Mouse (Mus musculus) kidney, postnatal 10 days (tissue): ENCODE measurements at regions not wholly inside any gene's neighbourhood (a gene's known extent, or its start where the extent isn't known, plus 50 kb on each side); places are given as distances from the start of the nearest gene placed in this dataset.
A peak's percentile ranks its signal among the peaks of the same experiment; 100 is the strongest.

Experiments used
- DNase-seq: peaks from one replicate; pipeline ENCODE4 v3.0.0; 2021; ENCODE audit warnings: mixed read lengths

- no peak for DNase-seq
These were observed 215.3 kb upstream of the Zmiz1 start for GRCm38 (mm10) chr14:25243698-25244097.

DNA sequence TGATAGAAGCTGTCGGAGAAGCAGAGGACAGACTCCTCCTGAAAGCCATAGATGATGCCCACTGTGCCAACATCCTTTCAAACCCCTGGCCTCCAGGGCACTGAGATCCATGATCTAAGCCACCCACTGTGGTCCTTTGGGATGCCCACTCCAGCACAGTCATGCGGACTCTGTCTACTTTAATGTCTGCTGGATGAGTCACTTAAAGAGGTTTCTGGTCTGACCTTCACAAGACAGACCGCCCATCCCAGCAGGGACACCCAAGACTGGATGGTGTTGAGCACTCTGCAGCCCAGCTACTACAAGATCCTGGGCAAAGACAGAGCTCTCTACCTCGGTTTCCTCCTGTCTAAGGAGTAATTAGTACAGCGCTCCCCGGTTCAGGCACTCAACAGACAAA is 214.1 kb upstream of the Zmiz1 start:
- DNase-seq: no peak

GRCm38 (mm10) chr14:25245691-25246090 is 213.3 kb upstream of the Zmiz1 start:
- DNase-seq: peak; percentile 34

DNA sequence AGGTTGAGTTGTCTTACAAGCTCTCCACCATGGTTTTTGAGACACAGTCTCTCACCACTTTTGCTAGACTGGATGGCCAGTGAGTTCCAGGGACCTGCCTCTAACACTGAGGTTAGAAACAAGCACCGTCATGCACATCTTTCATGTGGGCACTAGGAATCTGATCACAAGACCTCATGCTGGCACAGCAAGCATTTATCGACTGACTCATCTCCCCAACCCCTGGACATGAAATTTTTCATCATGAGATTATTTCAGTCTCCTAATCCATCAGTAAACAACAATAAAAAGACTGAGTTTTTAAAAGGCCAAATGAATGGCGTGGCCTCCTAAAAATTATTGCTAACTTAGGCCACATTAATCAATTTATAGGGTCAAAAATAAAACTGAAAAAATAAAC is 210.0 kb upstream of the Zmiz1 start:
- no peak for DNase-seq

- no peak for DNase-seq
These were observed 205.8 kb upstream of the Zmiz1 start for GRCm38 (mm10) chr14:25253016-25253850.

- DNase-seq: no peak
These were observed 195.9 kb upstream of the Zmiz1 start for GRCm38 (mm10) chr14:25263121-25263520.

DNA sequence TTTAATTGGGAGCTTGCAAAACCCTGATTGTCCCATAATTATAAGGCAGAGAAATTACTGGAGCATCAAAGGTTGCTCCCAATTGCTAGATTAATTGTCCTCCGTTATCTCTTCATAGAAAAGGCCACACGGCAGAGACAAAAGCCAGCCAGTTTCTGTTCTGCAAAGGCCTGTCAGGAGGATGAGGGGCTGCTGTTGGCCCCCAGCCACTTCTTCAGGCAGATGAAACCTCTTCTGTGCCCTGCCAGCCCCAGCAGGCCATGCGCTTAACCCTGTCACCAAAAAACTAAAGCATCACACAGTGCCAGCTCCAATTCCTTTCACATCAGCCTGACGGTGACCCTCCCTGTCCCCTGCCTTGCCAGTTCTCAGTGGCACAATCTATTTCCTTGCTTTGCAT is 192.1 kb upstream of the Zmiz1 start:
- no peak for DNase-seq

GRCm38 (mm10) chr14:25268090-25268631 is 190.8 kb upstream of the Zmiz1 start:
- DNase-seq: peak; percentile 30

- DNase-seq: no peak
These were observed 188.6 kb upstream of the Zmiz1 start for GRCm38 (mm10) chr14:25270227-25270876.

- no peak for DNase-seq
These were observed 186.4 kb upstream of the Zmiz1 start for GRCm38 (mm10) chr14:25272366-25273156.

- no peak for DNase-seq
These were observed 179.2 kb upstream of the Zmiz1 start for GRCm38 (mm10) chr14:25279751-25280150.

DNA sequence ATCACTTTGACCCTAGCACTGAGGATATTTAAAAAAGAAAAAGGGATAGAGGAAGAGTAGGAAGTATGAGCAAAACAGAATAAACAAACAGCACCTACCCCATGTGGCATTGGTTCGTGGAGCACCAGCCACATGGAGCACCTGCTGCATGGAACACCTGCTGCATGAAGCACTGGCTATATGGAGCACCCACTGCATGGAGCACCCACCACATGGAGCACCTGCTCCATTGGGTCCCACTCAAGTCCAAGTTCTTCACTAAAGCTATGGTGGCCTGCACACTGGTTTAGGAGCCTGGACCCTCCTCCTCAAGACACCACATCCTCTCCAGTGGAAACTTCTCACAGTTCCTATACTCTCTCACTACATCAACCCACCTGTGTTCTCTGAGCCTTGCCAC is 166.4 kb upstream of the Zmiz1 start:
- DNase-seq: peak; percentile 2

DNA sequence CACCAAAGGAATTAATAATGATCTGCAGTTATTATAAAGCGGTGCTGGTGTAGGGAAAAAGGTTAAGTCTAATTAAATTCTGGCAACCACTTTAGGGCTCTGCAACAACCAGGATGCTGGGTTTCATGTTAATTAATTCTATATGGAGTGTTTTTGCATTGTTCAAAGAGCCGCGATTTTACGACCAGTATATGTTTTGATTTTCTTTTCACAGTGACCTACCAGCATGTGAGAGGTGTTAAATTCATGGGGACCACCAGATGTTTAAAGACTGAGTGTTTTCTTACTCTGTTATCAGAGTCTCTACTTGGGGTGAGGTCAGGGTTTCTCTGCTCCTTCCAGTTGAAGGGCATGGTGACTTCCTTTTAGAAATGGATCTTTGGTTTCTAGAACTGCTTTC is 164.8 kb upstream of the Zmiz1 start:
- no peak for DNase-seq

GRCm38 (mm10) chr14:25295688-25296350 is 163.2 kb upstream of the Zmiz1 start:
- peak; percentile 44 for DNase-seq

DNA sequence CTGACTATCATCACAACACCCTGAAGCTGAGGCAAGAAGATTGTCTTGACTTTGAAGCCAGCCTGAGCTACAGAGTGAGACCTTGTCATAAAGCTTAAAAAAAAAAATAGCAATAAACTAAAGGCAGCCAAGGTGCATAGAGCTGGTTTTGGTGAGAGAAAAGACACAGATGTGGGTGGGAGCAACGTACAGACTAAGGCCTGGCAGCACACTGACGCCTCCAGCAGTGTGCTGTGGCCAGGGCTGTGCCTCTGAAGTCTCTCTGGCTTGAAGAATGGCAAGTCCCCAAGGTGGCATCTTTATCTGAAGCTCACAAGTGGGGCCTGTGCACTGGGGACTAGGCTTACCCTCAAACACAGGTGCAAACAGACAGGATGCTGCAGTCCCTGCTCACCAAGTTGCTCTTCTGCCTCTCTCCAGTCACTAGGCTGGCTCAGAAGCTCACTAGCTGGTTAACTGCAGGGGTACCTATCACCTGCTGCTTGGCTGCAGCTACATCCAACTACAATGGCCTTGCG is 159.3 kb upstream of the Zmiz1 start:
- DNase-seq: peak; percentile 3

DNA sequence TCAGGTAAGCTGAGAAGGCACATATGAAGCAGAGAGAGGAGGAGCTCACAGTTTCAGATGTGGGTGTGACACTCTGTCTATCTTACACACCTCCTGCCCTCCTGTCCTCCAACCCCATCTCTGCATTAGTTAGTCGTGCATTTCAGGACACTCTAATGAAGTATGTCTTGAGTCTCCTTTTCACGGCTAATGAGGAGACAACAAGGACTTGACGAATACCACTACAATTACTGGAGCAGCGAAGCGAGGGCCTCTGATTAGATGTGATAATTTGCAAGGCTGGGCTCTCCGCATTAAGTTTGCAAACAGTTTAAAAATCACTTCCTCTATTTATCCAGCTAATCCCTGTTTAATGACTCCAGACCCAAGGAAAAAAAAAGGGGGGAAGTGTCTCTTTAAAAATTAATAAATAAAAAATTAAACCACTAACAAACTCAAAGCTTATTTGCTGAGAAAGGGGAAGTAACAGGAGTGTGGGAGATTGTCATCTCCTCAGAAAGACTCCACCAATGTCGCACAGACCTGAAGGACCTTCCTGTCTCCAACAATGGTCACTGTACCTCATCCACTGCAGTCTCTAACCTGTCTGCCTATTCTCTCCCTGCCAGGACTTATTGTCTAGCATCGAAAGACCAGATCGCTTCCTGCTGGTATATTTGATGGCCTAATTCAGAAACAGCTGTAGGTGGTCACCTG is 157.5 kb upstream of the Zmiz1 start:
- DNase-seq: no peak

DNA sequence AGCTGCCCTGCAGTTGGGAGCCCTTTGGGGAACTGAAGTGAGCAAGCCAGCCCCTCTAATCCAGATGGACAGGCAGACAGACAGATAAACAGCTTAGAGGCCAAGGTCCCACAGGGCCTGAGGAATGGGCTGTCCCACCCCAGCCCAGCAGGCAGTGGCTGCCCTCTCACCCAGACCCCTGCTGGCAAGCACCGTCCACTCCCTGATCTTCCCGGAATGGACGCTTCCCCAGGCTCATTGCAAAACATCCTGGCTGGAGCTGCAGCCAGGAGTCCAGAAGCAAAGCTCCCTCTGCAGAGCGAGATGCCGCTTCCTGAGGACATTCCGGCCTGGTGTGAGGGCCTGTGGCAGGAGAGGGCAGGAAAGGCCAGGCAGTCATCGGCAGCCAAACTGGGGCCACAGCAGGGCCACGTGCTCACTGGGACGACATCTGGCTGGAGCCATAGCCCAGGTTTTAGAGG is 154.6 kb upstream of the Zmiz1 start:
- DNase-seq: peak; percentile 79

DNA sequence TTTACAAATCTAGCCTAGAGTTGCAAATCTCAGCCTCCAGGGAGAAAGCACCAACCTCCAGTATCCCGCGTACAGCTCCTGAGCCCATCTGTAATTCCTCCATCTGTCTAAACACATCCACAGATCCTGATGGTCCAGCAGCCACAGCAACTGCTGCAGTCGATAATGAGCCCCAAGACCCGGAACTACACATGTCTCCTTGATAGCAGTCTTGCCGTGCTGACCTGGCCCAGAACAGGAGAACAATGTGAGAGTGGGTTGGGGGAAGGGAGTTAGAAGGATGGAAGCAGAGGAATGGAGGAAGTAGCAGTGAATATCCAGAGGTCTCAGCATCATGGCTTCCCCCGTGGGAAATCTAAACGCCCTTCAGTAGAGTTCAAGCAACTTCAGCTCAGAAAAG is 152.8 kb upstream of the Zmiz1 start:
- peak; percentile 4 for DNase-seq

DNA sequence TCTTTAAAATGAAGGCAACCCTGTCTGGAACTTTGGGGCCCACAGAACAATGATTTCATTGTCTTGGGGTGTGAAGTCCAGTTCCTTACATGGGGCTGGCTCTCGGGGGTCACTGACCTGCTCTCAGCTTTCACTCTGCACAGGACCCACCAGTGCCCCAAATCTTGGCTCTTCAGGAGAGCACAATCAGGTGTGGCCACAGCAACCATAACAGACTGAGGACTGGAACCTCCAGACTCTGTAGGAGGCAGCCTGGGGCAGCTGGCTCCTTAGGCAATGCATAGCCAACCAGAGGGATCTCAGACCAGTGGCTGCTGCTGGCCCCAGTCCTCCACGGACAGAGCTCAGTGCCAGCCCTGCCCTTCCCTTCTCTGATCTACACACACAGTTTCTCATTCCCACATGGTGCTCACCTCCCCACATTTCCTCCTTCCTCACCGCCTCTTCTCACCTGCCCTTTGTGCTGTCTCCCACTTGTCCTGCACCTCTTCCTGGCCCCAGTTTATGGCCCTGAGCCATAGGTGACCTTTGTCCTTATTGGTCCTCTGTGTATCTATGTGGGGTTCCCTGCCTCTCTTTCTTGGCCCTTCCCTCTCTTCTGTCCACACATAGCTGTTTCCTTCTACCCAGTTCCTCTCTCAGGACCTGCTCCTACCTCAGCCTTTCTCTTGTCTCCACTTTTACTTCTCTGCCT is 151.9 kb upstream of the Zmiz1 start:
- DNase-seq: peak; percentile 3

DNA sequence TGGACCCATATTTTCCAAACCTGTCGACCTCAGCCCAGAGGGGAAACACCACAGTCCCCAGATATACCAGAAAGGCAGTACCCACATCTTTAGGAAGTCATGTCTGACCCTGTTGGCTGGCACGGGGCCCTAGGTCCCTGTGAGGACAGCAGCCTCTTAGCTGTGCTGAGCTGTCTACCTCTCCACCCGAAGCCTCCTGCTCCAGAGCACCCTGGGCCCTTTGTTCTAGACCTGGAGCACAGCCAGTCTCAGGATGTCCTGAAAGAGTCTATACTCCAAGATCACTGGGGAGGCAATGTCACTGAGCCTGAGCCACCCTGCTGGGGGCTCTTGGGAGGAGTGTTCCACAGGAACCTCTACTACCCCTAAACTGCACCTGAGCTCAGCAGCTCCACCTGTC is 150.9 kb upstream of the Zmiz1 start:
- DNase-seq: peak; percentile 28

GRCm38 (mm10) chr14:25310671-25311151 is 148.3 kb upstream of the Zmiz1 start:
- no peak for DNase-seq
